Mouse (Mus musculus): ENCODE measurements at regions not wholly inside any gene's neighbourhood (a gene's known extent, or its start where the extent isn't known, plus 50 kb on each side); places are given as distances from the start of the nearest gene placed in this dataset.

DNA sequence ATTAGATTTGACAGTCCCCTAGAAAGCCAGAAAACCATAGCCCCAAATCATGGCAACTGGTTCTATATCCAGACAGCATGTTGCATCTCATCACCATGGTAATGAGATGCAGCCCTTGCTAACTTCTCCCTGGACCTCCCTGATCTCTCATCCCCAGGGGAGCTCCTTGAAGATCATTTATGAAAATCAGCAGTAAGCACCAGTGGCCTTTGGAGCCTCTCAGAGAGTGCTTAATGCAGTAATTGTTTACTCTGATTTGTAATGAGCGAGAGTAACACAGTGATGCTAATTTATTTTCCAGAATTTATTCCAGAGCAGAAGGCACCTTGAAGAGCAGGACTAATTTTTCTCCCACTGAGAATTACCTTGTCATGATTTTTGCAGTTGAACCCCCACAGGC is 133.1 kb upstream of the Chl1 start:
- ATAC-seq (replicated peaks; ENCODE audit: low read depth, poor library complexity, severe bottlenecking), result no peak

DNA sequence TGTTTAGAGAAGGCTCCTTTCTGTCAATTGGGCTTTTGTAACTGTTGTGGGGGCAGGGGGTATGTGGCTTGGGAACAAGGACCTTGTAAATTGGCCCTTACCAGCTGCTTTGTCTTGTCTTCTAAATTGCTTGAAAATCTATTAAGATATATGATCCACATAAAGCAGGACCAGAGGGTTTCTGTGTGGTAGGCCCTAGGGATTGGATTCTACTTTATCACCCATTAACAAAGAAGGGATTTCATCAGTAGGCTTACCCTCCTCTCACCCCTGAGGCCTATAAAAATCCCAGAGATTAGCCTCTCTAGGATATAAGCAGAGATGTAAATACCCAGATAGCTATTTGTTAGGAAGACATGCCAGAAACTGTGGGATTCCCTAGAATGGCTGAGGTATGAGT is 132.3 kb upstream of the Chl1 start:
- ATAC-seq (replicated peaks; ENCODE audit: low read depth, poor library complexity, severe bottlenecking), result no peak

DNA sequence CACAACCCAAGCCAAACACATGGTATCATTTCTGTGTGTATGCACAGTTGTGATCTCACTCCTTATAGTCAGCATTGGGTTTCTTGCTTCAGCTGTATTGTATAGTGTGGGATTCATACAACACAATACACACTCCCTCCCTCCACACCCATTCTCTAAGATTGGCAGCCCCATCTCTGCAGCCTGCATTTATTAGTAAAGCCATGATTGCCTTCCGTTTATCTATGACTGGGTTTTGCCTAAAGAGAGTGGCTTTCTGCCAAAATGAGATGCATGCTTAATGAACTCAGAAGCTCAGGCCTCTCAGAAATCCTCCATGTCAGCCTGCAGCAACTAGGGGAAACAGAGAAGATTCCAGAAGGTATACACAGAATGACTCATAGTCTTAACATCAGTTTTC is 129.4 kb upstream of the Chl1 start:
- no peak for ATAC-seq (replicated peaks; ENCODE audit: low read depth, poor library complexity, severe bottlenecking)

DNA sequence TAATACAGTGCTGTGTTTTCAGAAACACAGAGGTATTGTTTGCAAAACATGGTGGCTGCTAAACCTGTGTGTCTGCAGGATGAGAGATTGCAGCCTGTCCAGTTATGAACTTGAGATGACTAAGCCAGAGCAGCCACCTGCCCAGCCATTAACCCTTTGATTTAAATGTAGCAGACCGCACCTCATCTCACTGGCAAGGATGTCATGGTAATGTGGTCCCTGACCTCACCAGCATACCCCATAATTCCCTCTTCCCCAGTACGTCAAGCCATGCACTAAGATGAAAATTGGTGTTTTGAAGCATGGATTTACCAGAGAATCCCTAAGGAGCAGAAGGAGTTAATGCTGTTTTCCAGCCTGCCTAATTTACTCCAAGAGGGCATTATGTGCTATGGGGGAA is 128.5 kb upstream of the Chl1 start:
- ATAC-seq (replicated peaks; ENCODE audit: low read depth, poor library complexity, severe bottlenecking), result no peak

DNA sequence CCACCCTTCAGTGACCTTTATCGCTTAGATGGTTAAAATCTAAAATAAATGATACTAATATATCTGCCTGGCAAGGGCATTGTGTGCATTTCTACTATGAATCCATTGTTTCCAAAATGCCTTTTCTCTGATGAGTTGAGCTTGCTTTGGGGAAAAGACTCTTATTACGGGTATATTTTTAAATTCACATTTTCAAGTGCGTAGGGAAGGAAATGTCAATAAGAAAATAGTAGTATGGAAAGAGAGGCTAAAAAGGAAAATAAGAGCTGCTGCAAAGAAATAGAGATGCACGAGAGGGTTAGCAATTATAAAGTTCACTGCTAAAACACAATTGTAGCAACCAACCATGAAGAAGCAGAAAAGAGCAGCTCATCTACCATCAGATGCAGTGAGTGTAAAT is 123.8 kb upstream of the Chl1 start:
- ATAC-seq (replicated peaks; ENCODE audit: low read depth, poor library complexity, severe bottlenecking), result no peak

DNA sequence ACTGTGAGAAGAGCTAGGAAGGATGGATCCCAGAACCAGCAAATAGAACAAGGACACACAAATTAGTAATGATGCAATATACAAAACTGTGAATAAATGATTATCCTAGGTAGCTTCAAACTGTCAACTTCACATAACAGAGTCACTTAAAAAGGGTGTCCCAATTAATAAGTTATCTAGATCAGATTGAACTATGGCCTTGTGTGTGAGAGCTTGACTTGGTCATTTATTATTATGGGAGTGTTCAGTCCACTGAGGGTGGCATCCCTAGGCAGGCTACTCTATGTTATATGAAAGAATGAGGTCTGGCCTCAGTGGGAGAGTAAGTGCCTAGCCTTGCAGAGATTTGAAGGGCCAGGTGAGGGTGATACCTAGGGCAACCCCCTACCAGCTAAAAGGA is 104.4 kb upstream of the Chl1 start:
- no peak for ATAC-seq (replicated peaks; ENCODE audit: low read depth, poor library complexity, severe bottlenecking)

DNA sequence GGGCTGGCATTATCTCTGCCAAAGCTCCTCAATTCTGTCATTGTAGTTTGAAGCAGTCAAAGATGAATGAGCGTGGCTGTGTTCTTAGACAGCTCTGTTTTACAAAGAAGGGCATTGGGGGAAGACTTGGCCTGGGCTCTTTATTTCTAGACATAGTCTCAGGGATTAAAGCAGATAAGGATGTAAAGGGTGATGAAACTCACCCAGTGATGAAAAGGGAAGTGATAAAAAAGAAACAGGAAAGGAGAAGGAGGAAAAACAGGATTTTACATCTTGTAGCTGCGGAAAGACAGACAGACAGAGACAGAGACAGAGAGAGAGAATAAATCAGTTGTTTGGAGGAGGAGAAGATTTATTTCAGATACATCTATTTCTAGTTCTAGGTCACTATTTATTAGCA is 95.5 kb upstream of the Chl1 start:
- 0 out of 2 replicates have a peak, but pooled peaks have one; percentile 25 for ATAC-seq (replicated peaks; ENCODE audit: low read depth, poor library complexity, severe bottlenecking)

DNA sequence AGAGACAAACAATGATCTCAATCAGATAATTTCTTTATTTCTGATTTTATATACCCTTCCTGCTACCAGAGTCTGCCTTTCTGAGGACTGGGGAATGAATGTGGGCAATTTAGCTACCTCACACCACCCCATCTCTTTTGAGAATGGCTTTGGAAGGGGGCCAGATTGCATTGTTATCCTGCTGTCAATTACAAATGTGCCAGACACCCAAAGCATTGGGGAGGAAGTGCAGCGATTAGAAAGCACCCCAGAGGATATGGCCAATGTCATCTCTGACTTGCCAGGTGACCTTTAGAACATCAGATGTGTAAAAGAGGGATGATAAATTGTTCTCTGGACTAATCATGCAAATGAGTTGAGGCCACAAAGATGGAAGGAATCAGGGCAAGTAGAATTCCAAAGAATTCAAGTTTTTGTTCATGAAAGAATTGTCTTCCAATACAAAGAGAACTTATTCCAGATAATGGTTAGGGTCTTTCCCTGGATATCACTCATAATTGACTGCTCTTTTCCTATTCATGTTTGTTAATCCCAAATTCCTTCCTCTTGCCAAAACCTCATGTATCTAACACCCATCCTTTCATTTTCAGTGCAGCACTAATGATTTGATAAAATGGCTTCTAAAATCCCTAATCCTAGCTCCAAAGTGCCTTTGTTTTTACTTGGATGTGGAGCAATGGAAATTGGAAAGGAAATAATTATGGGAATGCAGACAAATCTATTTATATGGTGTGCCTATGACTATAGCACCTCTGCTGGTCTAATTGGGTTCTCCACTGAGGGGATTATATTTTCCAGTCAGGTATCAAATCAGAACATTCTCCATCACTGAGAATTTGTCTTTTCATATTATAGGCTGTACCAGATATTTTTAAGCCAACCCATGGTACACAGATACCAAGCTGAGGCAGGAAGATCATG is 89.1 kb upstream of the Chl1 start:
- no peak for ATAC-seq (replicated peaks; ENCODE audit: low read depth, poor library complexity, severe bottlenecking)

DNA sequence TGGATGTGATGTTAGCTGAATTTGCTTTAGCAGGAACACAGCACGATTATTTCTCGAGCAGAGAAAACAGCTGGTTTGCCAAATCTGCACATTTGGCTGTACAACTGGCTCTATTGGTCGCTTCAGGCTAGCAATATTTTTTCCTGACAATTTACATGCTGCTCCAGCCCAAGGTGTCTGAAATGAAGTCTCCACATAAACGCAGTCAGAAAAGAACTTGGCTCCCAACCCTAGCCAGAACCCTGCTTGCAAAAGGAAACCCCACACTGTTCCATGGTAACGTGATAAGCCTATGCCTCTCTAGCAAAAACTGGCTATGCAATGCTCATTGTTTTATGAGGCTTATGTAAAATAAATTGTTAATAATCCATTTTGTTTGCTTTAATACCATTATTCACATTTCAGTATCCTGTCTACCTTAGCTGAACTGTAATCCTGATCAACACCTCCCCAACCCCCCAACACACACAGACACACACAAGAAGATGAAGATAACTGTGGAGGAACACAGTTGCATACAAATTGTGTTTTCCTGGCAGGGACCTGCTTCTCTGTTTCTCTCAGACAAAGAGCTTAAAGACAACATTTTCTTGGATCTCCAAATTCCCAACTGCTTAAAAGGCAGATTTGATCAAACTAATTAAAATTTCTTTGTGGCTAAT is 79.3 kb upstream of the Chl1 start:
- no peak for ATAC-seq (replicated peaks; ENCODE audit: low read depth, poor library complexity, severe bottlenecking)

DNA sequence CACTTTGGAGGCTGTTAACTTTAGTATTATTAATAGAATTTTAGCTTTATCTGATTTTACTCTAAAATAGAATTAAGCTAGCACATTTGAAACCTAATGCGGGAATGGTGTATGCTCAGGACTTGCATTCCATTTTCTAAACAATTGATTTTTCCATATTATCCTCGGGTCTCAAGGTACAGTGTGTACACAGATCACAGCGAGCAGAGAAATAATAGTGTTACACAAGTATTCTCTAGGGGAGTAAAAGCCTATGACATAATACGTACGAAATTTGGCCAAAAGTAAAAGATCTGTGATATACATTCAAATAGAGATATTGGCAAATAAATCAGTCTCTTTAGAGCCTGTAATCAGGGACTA is 78.8 kb upstream of the Chl1 start:
- no peak for ATAC-seq (replicated peaks; ENCODE audit: low read depth, poor library complexity, severe bottlenecking)
